ENCODE assay signal across 8 mouse cellular contexts in genomic region chr11:117256088-117256487, GRCm38 (mm10). TPM values are rescaled to one million over a fixed set of nuclear protein-coding genes. Genes with fewer than 3 reads are reported as not detected.
DNase-seq lines count a peak whose midpoint lies in the region; ATAC-seq lines count a peak whose summit lies in the region.
"Had no signal": no experiment of that assay in that cellular context is flagged by ENCODE, and none has a peak within 500 bp of the region (broad histone marks: within the 10 kb centered on the region; RNA-seq: fewer than 3 reads in every experiment).

No protein-coding gene starts in this region.

- H3K9ac ChIP-seq in forebrain, embryonic 11.5 days (ENCODE audit: low read length), result no peak overlapping the region

- ATAC-seq in forebrain, embryonic 11.5 days (replicated peaks; ENCODE audit: low FRiP score), result no peak

- no peak overlapping the region for H3K4me2 ChIP-seq in forebrain, embryonic 11.5 days (ENCODE audit: low read depth, low read length, severe bottlenecking)

- peak; percentile 52 for DNase-seq in layer of hippocampus, adult 11-12 months (ENCODE audit: low spot score)
- no peak for DNase-seq in layer of hippocampus, postnatal 25 days (ENCODE audit: extremely low spot score in 1 of 2, low spot score in 1 of 2)
- peak; percentile 70 for DNase-seq in NIH3T3 (ENCODE audit: low read depth)
- peak; percentile 92 for DNase-seq in adrenal gland, postnatal 14 days
- DNase-seq in kidney, postnatal 14 days, result peak; percentile 48
- DNase-seq in forebrain, embryonic 11.5 days (ENCODE audit: low spot score), result no peak
- DNase-seq in forebrain, embryonic 10.5 days (ENCODE audit: extremely low spot score, low spot score), result no peak
- DNase-seq: thymus, adult 18-20 months had no signal

- WGBS in forebrain, embryonic 11.5 days, result 55% methylated on average over 9 of the region's 9 CpGs
- 55% methylated on average over 9 of the region's 9 CpGs for WGBS in forebrain, embryonic 10.5 days

- H3K4me3 ChIP-seq in forebrain, embryonic 11.5 days (ENCODE audit: low read depth, low read length), result no peak overlapping the region
- no peak overlapping the region for H3K4me3 ChIP-seq in forebrain, embryonic 10.5 days

- H3K9me3 ChIP-seq in forebrain, embryonic 11.5 days (ENCODE audit: control insufficient read depth, low read length), result no peaks in the 10 kb centered on the region
- no peaks in the 10 kb centered on the region for H3K9me3 ChIP-seq in forebrain, embryonic 10.5 days

- no peak overlapping the region for H3K27ac ChIP-seq in forebrain, embryonic 11.5 days (ENCODE audit: low read depth, low read length)
- no peak overlapping the region for H3K27ac ChIP-seq in forebrain, embryonic 10.5 days

- peaks cover 5% of the 10 kb centered on the region; the same call in 1 of the 2 replicates for H3K4me1 ChIP-seq in forebrain, embryonic 11.5 days (replicated peaks; ENCODE audit: control insufficient read depth, insufficient read depth, low read length)
- peaks cover 41% of the 10 kb centered on the region for H3K4me1 ChIP-seq in forebrain, embryonic 10.5 days

- no peaks in the 10 kb centered on the region for H3K27me3 ChIP-seq in forebrain, embryonic 11.5 days (ENCODE audit: control insufficient read depth, insufficient read depth, low read length)
- no peaks in the 10 kb centered on the region for H3K27me3 ChIP-seq in forebrain, embryonic 10.5 days (ENCODE audit: poor library complexity, severe bottlenecking)

- no peaks in the 10 kb centered on the region for H3K36me3 ChIP-seq in forebrain, embryonic 11.5 days (ENCODE audit: control insufficient read depth, insufficient read depth, low read length)
- H3K36me3 ChIP-seq in forebrain, embryonic 10.5 days (replicated peaks), result no peaks in the 10 kb centered on the region

RNA-seq across cellular contexts. Expression of gene Sept9, which starts 56.6 kb away (rescaled TPM):
- total RNA-seq in layer of hippocampus, postnatal 25 days (2021), result 100 to 1,000 TPM; 114 to 119 TPM
- 115 and 133 TPM in 2 replicates for total RNA-seq in adrenal gland, postnatal 14 days (2021)
- polyA plus RNA-seq in forebrain, embryonic 11.5 days (2014; fragmentation: Nextera tagmentation; extraction: Ambion mirVana), result 172 and 182 TPM in 2 replicates
- polyA plus RNA-seq in forebrain, embryonic 10.5 days (2016; fragmentation: Nextera tagmentation; extraction: Ambion mirVana), result 206 and 211 TPM in 2 replicates

Comparison
In these comparisons a context has a peak if more than half of its experiments do, and no peak if none do; other contexts are left out.
1. DNase-seq: peak in layer of hippocampus, adult 11-12 months (single experiment), NIH3T3 (single experiment), adrenal gland, postnatal 14 days (single experiment) and kidney, postnatal 14 days (single experiment); none in layer of hippocampus, postnatal 25 days (0 of 2), forebrain, embryonic 11.5 days (single experiment) and forebrain, embryonic 10.5 days (single experiment).